Mouse (Mus musculus) right cerebral cortex, postnatal 36 days (tissue): Measurements from ENCODE around the gene Agtr1b.

Experiments used
- DNase-seq, 2 experiments: peaks; one replicate each; pipeline ENCODE4 v3.0.0; 2022; ENCODE audit warnings: low spot score in 2 of 2, mixed read lengths in 1 of 2

Gene Agtr1b

DNA sequence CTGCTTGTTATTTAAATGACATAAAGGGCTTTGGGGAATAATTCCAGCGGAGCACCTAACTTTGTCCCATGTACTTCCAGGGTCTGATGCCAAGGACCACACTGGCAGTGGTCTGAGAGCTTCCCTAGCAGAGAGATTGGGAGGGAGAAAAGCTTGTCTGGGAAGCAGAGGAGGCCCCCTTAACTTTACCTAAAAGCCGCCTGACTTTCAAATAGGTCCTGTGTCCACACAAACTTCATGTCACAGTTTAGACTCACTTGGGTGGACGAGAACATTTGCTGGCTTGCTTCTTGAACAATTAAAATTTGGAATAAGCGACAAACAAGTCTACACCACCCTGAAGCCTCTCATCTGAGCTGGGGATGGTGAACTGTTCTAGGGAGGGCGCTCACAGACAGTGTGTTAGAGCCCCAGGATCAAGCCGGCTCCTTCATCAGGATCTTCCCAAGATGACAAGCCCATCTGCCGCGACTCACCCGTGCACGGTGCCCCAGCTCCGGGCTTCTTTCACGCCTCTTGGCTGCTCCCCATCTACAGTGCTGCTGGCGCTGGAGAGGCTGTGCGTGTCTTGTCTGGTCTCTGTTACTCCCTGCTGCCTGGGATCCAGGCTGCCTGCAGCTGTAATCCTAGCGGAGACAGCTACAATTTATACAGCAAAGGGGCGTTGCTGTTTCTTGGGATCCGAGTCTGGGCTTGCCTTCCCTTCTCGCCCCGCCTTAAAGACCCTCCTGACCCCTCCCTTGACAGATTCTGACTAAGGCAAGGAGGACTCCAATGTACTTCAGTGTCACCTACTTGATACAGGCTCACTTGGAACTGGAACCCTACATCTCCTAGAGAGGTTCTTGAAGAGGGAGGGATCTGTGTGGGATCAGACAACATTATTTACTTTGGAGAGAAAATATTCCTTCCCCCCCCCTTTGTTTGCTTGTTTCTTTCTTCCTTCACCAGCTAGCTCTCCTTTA, at the start of gene Agtr1b:
Agtr1b (minus strand) TSS at position 620 of the 965 bp plus-strand sequence.
- no peak for DNase-seq

DNA sequence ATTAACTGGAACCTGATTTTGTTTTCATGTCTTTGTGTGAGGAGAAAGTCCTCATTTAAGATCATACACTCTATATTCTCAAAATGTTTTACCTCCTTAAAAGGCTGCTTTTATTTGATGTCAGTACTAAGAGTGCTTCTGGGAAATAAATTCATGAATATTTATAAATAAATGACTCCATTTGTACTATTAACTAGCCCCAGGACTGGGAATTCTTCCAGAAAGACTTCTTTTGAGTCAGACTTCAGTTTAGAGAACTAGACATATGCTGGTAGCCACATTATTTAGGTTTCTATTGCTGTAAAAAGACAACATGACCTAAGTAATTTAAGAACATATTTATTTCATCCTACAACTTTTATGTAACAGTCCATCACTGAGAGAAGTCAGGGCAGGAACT, 13.4 kb downstream of the Agtr1b start:
- DNase-seq: no peak

DNA sequence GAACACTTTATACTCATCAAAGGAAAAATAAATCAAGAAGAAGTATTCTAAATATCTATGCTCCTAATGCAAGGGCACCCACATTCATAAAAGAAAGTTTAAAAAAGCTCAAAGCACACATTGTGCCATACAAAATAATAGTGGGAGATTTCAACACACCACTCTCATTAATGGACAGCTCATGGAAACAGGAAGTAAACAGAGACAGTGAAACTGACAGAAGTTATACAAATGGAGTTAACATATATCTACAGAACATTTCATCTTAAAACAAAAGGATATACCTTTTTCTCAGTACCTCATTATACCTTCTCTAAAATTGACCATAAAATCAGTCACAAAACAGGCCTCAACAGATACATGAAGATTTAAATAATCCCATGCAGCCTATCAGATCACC, 18.8 kb downstream of the Agtr1b start:
- DNase-seq: no peak

DNA sequence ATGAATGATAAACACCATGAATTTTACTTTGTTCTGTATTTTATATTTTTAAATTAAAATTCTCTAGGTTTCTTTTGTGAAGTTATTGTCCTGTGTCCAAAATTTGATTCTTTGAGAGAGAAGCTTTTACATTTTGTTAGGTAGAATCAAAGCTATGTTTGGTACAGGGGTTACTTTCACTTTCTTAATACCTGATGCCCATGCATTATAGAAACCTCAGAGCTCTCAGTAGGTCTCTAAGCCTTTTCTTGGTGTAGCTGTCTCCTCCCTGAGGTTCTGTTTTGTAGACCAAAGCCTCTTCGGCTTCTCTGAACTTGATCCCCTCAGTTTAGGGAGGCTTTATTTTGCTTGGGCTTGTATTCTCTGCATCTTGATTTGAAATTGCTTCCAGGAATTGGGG, 26.6 kb downstream of the Agtr1b start:
- no peak for DNase-seq

DNA sequence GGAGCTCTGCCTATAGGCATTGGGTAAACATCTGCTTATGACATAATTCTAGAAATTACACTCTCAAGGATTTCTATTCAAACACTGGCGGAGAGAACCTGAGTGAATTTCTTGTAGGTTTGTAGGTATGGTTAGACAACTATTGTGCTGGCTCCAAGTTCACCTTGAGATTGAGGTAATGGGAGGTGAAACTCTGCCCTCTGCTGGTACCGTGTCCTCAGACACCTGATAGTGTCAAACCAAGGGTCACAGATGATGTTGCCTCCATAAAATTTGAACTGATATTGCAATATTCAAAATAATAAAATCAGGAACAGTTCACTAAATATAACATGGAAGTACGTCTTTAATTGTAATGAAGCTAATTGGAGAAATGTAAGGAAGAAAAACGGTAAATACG, 32.3 kb downstream of the Agtr1b start:
- no peak for DNase-seq

DNA sequence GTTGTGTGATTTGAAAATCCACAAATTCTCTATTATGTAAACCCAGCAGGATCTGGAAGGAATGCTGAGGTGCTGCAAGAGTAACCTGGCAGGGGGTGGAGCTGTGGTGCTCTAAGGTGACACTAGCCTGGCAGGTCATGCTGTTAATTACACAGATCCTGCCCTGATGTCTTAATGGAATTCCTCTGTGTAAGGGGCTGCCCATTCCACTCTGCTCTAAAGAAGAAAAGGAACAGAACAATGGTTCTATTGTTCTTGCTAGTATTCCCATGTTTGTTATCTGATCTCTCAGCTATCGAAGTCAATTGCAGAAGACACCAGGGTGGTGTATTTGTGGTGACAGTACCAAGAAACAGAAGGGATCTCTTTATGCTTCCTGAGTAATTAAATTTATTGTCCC, 49.7 kb downstream of the Agtr1b start:
- no peak for DNase-seq

DNA sequence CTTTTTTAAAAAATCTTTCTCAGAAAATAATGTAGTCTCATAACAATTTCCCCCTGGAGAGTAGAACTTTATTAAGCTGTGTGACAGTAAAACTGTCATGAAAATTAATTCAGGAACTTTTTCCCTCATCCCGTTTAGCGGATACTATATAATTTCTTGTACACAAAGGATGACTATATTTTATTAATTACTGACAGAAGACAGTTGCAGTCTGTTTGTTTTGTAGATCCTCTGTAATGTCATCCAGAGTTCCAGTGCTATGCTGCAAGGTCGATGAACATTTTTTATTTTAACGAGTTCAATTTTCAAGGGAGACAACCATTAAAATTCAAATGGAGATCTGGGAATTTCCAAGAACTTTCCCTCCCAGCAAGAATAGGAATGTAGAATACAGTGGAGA, 57.8 kb downstream of the Agtr1b start:
- DNase-seq: no peak

DNA sequence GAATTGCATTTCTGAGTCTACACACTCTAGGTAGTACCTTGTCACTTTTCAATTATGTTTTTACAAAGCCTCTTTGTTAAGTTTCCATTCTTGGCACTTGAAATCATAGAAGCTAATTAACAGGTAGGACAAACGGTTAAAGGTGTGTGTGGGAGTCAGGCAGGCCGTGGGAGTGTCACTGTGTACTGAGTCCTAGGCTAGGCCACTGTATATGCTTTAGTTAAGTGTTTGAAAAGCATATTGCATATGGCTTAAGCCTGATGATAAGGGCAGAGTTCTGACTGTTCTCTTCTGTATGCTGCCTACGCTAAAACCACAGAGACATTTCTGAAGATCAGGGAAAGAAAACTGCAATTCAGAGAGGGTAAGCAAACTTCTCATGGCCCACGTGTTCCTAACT, 59.7 kb downstream of the Agtr1b start:
- no peak for DNase-seq

DNA sequence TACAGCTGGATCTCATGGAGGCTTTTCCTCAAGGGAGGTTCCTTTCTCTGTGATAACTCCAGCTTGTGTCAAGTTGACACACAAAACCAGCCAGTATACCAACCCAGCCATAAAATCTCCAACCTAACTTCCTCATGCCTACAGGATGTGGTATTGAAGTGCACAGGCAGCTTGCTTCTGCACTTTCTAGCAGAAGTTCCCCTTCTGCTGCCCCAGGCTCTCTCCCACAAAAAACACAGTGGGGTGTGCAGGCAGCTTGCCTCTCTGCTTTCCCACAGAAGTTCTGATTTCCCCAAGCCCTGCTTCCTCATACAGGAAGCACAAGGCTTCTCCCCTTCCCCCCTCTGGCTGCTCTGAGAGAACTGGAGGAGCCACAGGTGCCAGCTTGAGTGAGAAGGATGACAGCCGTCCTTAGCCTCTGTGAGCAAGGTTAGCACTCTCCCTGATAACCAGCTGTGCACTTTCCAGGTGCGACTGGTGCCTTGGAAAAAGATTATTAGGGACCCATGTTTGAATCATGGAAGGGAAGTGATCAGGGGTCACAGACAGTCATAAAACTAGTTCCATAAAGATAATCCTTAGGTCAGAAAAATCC, 62.1 kb downstream of the Agtr1b start:
- no peak for DNase-seq

DNA sequence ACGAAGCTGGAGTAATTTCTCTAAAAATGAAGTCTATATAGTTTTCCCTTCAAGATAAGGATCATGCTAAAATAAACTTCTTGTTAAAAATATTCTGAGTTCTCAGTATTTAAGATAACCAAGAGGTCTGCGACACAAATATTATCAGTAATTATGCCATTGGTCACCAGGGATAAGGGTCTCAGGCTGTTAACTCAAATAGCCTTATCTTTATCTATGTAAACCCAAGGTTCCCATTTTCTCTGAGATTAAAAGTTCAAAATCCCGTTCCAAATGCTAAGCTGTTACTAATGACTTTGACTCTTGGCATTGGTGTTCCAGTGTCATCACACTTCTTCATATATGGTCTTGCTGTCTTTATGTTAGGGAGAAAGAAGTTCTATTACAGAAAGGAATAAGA, 71.4 kb downstream of the Agtr1b start:
- no peak for DNase-seq

DNA sequence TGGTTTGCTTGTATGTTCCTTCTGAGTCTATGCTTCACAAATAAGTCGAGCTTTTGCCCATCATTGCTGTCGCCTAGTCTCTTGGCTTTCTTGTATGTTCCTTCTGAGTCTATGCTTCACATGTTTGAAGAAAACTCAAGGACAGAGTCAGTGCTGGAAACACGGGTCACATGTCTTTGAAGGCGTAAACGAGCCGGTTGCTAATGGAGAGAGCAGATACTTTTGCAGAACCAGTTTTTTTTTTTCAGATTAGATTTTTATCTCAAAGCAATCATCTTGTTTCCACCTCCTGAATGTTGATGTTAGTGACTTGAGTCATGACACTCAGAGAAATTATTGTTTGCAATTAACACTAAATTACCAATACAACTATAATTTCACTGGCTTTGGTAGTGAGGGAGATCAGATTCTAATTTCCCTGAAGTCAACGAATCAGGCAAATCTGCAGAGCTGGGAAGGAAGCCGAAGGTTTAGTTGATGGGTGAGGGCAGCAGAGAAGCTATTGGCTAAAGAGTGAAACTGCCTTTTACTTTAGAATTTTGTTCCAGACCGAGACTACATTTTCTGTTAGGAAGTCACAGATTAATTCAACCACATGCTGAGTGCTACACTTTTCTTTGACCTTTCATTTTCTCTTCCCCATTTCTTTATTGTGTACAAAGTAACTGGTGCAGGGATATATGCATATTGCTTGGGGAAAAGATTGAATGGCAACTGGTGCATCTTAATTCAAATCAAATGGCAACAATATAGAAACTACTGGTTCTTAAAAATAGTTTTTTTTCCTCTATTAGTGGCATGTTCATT, 72.2 kb downstream of the Agtr1b start:
- DNase-seq: no peak

DNA sequence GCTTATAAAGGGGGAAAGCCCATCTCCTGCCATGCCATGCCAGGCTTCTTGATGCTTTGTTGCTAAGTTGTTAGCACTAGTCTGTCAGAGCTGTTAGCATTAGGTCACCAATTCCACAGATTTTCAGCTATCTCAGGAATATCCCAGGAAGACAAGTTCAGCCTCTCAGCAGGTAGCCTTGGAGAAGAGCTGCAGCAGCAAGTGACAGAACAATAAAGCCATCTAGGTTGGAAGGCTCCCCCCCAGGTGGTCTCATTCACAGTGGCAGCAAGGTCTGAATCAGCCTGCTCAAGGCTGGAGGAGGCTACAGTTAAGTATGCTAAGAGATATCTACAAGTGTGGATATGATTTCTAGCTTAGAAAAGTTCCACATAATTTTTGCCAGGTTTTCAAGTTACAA, 75.6 kb downstream of the Agtr1b start:
- DNase-seq: no peak

DNA sequence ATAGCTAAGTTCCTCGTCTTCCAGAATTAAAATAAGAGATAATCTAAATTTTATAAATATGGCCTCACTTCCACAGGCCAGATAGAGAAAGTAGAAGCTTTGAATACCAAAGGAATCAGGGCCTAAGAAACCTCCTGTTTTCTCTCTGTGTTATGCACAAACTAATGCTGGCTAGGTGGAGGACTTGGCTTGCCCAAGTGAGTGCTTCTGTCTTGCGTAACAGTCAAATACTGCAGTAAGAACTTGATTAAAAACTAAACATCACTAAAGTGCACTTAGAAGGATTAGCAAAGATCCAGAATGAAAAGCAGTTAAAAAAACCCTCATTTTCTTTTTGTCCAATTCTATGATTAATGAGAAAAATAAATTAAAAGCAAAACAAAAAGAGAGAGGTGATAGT, 78.2 kb downstream of the Agtr1b start:
- no peak for DNase-seq

DNA sequence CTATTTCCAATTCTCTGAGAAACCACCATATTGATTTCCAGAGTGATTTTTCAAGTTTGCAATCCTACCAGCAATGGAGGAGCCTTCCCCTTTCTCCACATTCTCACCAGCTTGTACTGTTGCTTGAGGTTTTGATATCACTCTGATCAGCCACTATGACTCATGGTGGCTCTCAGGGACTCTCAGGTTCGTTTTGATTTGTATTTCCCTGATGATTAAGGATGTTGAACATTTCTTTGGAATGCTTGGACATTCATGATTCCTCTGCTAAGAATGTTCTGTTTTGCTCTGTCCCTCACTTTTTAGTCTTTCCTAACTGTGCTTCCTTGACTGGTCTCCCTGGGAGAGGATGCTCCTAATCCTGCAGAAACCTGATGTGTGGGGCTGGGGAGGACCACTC, 85.2 kb downstream of the Agtr1b start:
- DNase-seq: no peak

DNA sequence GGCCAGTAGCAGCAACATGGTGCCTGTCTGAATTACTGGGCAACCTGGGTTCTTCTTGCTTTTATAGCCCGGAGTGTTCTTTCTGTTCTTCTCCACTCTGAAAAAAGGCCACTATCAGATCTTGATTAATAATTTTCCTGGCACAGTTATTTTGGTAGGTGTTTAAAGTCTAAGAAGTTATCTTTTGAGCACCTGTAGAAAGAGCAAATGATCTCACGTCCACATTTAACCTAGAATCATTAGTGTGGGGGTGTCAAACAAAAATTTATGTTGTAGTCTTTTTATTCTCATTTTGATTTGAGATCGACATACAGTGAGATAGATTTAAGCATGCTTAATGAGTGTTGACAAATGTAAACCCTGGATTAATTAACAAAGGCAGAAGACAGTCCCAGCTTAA, 91.3 kb downstream of the Agtr1b start, which contains the start of gene Cpb1:
Cpb1 (minus strand) TSS at position 101 of the 400 bp plus-strand sequence.
- no peak for DNase-seq
